Mouse (Mus musculus) bone marrow macrophage, adult 2 months (primary cell): ENCODE results near the gene Hsdl1.

Source experiments
- CTCF ChIP-seq: IDR thresholded peaks from 2 replicates; pipeline ENCODE4 v1.5.1; 2012; ENCODE audit warnings: low read depth, mild to moderate bottlenecking, low read length, moderate library complexity
- POLR2A ChIP-seq: IDR thresholded peaks from 2 replicates; pipeline ENCODE4 v1.6.1; 2012; ENCODE audit warnings: mild to moderate bottlenecking, low read depth, low read length, borderline replicate concordance

GRCm38 (mm10) chr8:119603771-119604170, 28.8 kb upstream of the Hsdl1 start:
- TF ChIP-seq POLR2A, result no peak
- no peak for TF ChIP-seq CTCF
